Mouse (Mus musculus) neural tube, embryonic 14.5 days (tissue): ENCODE measurements at regions not wholly inside any gene's neighbourhood (a gene's known extent, or its start where the extent isn't known, plus 50 kb on each side); places are given as distances from the start of the nearest gene placed in this dataset.

Source experiments
- ATAC-seq: fragments of 200-750 bp; cut with Nextera tagmentation; 2 replicates; pipeline ENCODE4 v1.8.0; 2017; ENCODE audit warnings: low read depth, mild to moderate bottlenecking, moderate TSS enrichment, moderate library complexity
- H3K27ac ChIP-seq: fragments of 300-500 bp; sonication (generic); 2 replicates; pipeline ENCODE4 v1.5.1; 2014; ENCODE audit warnings: low read depth, mild to moderate bottlenecking, control low read depth, low read length, moderate library complexity, mixed read lengths
- H3K27me3 ChIP-seq: fragments of 300-500 bp; sonication (generic); 2 replicates; pipeline ENCODE4 v1.6.1; 2014; ENCODE audit warnings: low read length; ENCODE audit not compliant: control insufficient read depth, insufficient read depth
- H3K36me3 ChIP-seq: fragments of 300-500 bp; sonication (generic); 2 replicates; pipeline ENCODE4 v1.6.1; 2014; ENCODE audit warnings: low read length, mixed read lengths; ENCODE audit not compliant: control insufficient read depth, insufficient read depth
- H3K4me1 ChIP-seq: fragments of 300-500 bp; sonication (generic); 2 replicates; pipeline ENCODE4 v1.6.1; 2014; ENCODE audit warnings: low read length; ENCODE audit not compliant: control insufficient read depth, insufficient read depth
- H3K4me2 ChIP-seq: fragments of 300-500 bp; sonication (generic); 2 replicates; pipeline ENCODE4 v1.6.1; 2014; ENCODE audit warnings: mild to moderate bottlenecking, low read depth, low read length, control low read depth
- H3K4me3 ChIP-seq: fragments of 300-500 bp; sonication (generic); 2 replicates; pipeline ENCODE4 v1.5.1; 2014; ENCODE audit warnings: low read depth, low read length, control low read depth, mixed read lengths
- H3K9ac ChIP-seq: fragments of 300-500 bp; sonication (generic); replicated peaks from 2 replicates; pipeline ENCODE4 v1.6.1; 2014; ENCODE audit warnings: low read depth, mild to moderate bottlenecking, control low read depth, low read length, mixed read lengths
- H3K9me3 ChIP-seq: fragments of 300-500 bp; sonication (generic); 2 replicates; pipeline ENCODE4 v1.6.1; 2016; ENCODE audit warnings: low read length; ENCODE audit not compliant: control insufficient read depth
- WGBS: fragments of 180-500 bp; shearing (Covaris S2); extraction: QIAGEN DNeasy Blood & Tissue Kit; methylation state at CpG from one replicate; pipeline ENCODE4 v1.1.7; 2014; 5-methylcytosine and 5-hydroxymethylcytosine counted together

DNA sequence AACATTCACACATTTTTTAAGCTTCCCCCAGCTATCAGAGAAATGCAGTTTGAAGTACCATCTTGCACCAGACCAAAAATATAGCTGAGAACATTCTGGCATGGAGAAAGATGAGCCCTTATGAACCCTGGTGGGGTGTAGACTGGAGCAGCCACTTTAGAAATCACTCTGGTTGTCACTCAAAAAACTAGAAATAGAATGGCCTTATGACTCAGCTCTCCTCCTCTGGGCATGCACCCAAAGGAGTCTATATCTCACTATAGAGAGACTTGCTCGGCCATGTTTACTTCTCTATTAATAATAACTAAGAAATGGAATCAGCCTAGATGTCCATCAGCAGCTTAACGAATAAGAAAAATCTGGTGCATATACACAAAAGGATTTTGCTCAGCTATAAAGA, 436.5 kb upstream of the Rgma start:
- no peak overlapping the region for H3K4me3 ChIP-seq
- no peaks in the 10 kb centered on the region for H3K9me3 ChIP-seq
- no peak overlapping the region for H3K27ac ChIP-seq
- H3K4me2 ChIP-seq, result no peak overlapping the region
- no peaks in the 10 kb centered on the region for H3K4me1 ChIP-seq
- H3K36me3 ChIP-seq, result no peaks in the 10 kb centered on the region
- 80% methylated on average over 2 of the region's 2 CpGs for WGBS
- no peak overlapping the region for H3K9ac ChIP-seq
- no peaks in the 10 kb centered on the region for H3K27me3 ChIP-seq
- no peak for ATAC-seq

DNA sequence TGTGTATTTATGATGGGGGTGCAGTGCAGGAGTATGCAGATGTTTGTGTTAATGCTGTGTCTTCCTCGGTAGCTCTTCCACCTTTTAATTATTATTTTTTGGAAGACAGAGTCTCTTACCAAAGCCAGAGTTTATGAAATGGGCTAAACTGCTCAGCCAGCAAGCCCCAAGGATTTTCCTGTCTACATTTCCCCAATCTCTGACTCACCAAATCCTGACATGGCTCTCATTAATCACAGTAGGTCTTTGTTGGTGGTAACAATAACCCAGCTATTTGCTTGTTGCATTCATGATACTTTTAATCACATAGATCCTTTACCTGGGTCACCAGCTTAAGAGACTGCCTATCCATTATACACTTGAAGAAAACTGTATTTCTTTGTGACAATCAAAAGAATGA, 427.8 kb upstream of the Rgma start:
- no peak overlapping the region for H3K4me3 ChIP-seq
- no peak overlapping the region for H3K4me2 ChIP-seq
- ATAC-seq, result no peak
- peaks cover 3% of the 10 kb centered on the region; the same call in 1 of the 2 replicates for H3K4me1 ChIP-seq
- 81% methylated on average over 1 of the region's 1 CpGs for WGBS
- H3K27me3 ChIP-seq, result no peaks in the 10 kb centered on the region
- H3K36me3 ChIP-seq, result no peaks in the 10 kb centered on the region
- no peak overlapping the region for H3K9ac ChIP-seq
- no peaks in the 10 kb centered on the region for H3K9me3 ChIP-seq
- H3K27ac ChIP-seq, result no peak overlapping the region

DNA sequence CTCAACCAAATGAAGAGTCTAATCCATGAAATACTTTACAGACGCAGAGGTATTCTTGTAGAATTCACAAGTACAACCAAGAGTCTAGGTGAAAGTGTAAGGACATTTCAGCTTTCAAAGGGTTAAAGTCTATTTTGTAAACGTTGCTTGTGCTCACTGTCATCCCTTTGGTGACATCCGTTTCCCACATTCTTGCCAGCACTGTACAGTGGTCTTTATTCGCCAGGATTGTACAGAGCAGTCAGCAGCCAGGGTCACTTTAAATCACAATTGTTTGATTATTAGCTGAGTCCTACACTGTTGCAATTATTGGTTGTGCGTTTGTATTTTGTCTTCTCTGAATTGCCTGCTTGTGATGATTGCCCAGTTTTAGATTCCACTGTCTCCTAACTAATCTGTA, 427.3 kb upstream of the Rgma start:
- Histone ChIP-seq H3K27ac (no peak overlapping the region), H3K4me3 (no peak overlapping the region), H3K27me3 (no peaks in the 10 kb centered on the region), H3K4me2 (no peak overlapping the region), H3K9me3 (no peaks in the 10 kb centered on the region), H3K9ac (no peak overlapping the region), H3K36me3 (no peaks in the 10 kb centered on the region), H3K4me1 (peaks cover 3% of the 10 kb centered on the region; the same call in 1 of the 2 replicates)
- no peak for ATAC-seq
- WGBS, result 44% methylated on average over 5 of the region's 5 CpGs

DNA sequence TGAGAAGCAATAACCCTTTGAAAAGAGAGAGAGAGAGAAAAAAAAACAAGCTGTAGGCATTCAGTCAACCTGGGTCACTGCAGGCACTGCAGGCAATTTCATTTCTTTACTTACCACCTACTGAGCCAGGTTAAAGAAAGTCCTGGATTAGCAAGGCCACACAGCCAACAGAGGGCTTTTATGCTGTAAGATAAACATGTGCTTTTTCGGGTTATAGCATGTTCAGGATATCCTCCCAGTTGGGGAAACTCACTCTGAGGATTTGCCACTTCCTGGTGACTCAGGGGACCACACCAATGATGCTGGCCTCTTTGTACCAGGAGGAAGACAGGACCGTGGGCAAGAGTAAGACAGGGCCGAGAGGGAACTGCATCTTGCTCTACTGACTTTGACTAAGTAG, 426.6 kb upstream of the Rgma start:
- Histone ChIP-seq H3K36me3 (no peaks in the 10 kb centered on the region), H3K27me3 (no peaks in the 10 kb centered on the region), H3K4me2 (no peak overlapping the region), H3K4me1 (peaks cover 3% of the 10 kb centered on the region; the same call in 1 of the 2 replicates), H3K4me3 (no peak overlapping the region), H3K9ac (no peak overlapping the region), H3K27ac (no peak overlapping the region), H3K9me3 (no peaks in the 10 kb centered on the region)
- WGBS, result 61% methylated on average over 3 of the region's 3 CpGs
- no peak for ATAC-seq

DNA sequence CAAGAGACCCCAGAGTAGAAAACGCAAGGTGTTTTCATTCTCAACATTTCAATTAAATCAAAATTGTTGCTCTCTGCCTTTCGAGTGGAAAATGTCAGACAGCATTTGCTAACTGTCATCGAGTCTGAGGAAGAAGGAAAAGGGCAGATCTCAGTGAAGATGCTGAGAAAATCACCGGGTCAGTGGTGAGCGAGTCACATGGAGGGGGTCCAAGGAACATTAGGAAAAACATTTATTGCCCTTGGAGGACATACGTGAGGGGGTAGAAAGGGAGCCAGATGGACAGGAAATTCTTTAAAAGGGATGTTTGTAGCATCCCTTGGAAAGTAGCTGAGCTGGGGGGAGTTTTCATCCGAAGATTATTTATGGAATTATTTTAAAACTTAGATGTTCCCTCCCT, 425.4 kb upstream of the Rgma start:
- ATAC-seq, result no peak
- WGBS, result 69% methylated on average over 7 of the region's 7 CpGs
- H3K9me3 ChIP-seq, result no peaks in the 10 kb centered on the region
- H3K4me2 ChIP-seq, result no peak overlapping the region
- no peak overlapping the region for H3K4me3 ChIP-seq
- H3K36me3 ChIP-seq, result no peaks in the 10 kb centered on the region
- H3K27me3 ChIP-seq, result no peaks in the 10 kb centered on the region
- H3K27ac ChIP-seq, result no peak overlapping the region
- H3K9ac ChIP-seq, result no peak overlapping the region
- peaks cover 3% of the 10 kb centered on the region; the same call in 1 of the 2 replicates for H3K4me1 ChIP-seq

GRCm38 (mm10) chr7:72957674-72958073, 417.6 kb upstream of the Rgma start:
- H3K4me2 ChIP-seq, result no peak overlapping the region
- H3K9ac ChIP-seq, result no peak overlapping the region
- no peak overlapping the region for H3K27ac ChIP-seq
- no peak for ATAC-seq
- H3K36me3 ChIP-seq, result no peaks in the 10 kb centered on the region
- 61% methylated on average over 4 of the region's 4 CpGs for WGBS
- no peaks in the 10 kb centered on the region for H3K9me3 ChIP-seq
- H3K27me3 ChIP-seq, result no peaks in the 10 kb centered on the region
- H3K4me3 ChIP-seq, result no peak overlapping the region
- H3K4me1 ChIP-seq, result no peaks in the 10 kb centered on the region

GRCm38 (mm10) chr7:72961321-72961720, 414.0 kb upstream of the Rgma start:
- H3K4me1 ChIP-seq, result no peaks in the 10 kb centered on the region
- H3K4me3 ChIP-seq, result no peak overlapping the region
- H3K9me3 ChIP-seq, result no peaks in the 10 kb centered on the region
- H3K36me3 ChIP-seq, result no peaks in the 10 kb centered on the region
- 64% methylated on average over 4 of the region's 4 CpGs for WGBS
- no peak overlapping the region for H3K9ac ChIP-seq
- no peak overlapping the region for H3K27ac ChIP-seq
- no peaks in the 10 kb centered on the region for H3K27me3 ChIP-seq
- no peak overlapping the region for H3K4me2 ChIP-seq
- ATAC-seq, result no peak

DNA sequence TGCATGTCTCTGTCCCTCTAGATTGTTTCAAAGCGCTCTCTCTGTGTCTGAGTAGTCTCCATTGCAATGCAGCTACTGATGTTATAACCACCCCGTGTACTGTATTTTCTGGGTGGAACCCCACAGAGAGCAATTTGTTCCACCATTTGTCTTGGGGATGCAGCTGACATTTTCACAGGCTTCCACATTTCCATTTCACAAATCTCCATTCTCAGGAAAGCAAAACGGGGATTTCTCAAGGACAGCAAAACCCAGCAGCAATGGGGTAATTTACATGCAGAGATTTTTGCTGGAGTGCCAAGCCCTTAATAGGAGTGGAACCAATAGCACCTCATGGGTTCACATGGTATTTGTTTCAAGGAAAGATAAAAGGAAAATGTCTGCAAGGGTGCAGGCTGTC, 412.5 kb upstream of the Rgma start:
- 22% methylated on average over 3 of the region's 3 CpGs for WGBS
- H3K4me3 ChIP-seq, result no peak overlapping the region
- H3K9me3 ChIP-seq, result no peaks in the 10 kb centered on the region
- no peaks in the 10 kb centered on the region for H3K27me3 ChIP-seq
- H3K27ac ChIP-seq, result no peak overlapping the region
- H3K9ac ChIP-seq, result no peak overlapping the region
- no peak overlapping the region for H3K4me2 ChIP-seq
- no peaks in the 10 kb centered on the region for H3K36me3 ChIP-seq
- ATAC-seq, result no peak; the same call in 1 of the 2 replicates
- H3K4me1 ChIP-seq, result no peaks in the 10 kb centered on the region

DNA sequence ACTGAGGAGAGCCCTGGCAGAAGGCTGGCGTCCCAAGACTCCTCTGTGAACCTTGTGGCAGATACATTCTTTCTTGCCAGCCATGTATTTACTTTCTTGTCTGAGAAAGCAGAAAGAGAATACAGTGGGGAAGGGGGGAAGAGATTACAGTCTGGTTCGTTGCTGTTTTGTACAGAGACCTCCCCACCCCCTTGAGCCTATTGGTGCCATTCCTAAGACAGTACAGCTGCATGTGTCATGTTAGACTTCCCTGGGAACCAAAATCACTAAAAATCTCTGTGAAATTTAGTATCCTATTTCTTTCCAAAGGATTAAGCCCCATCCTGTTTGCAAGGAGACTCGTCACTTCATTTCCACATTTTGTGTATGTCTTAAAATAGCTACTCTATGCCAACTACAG, 411.4 kb upstream of the Rgma start:
- Histone ChIP-seq H3K4me1 (no peaks in the 10 kb centered on the region), H3K36me3 (no peaks in the 10 kb centered on the region), H3K27me3 (no peaks in the 10 kb centered on the region), H3K4me2 (no peak overlapping the region), H3K9ac (no peak overlapping the region), H3K27ac (no peak overlapping the region), H3K4me3 (no peak overlapping the region), H3K9me3 (no peaks in the 10 kb centered on the region)
- ATAC-seq, result no peak
- 91% methylated on average over 3 of the region's 3 CpGs for WGBS

GRCm38 (mm10) chr7:72968193-72968592, 407.1 kb upstream of the Rgma start:
- ATAC-seq, result no peak
- no peaks in the 10 kb centered on the region for H3K27me3 ChIP-seq
- H3K4me3 ChIP-seq, result no peak overlapping the region
- H3K4me1 ChIP-seq, result no peaks in the 10 kb centered on the region
- no peaks in the 10 kb centered on the region for H3K9me3 ChIP-seq
- 31% methylated on average over 4 of the region's 4 CpGs for WGBS
- no peak overlapping the region for H3K9ac ChIP-seq
- H3K4me2 ChIP-seq, result no peak overlapping the region
- H3K27ac ChIP-seq, result no peak overlapping the region
- no peaks in the 10 kb centered on the region for H3K36me3 ChIP-seq
